Mouse (Mus musculus) intestine, embryonic 15.5 days (tissue): ENCODE results near the gene Dock6. TPM values are rescaled to one million over a fixed set of nuclear protein-coding genes. Genes with fewer than 3 reads are reported as not detected.
"Not testable (repeated sequence)": the region's sequence is repeated elsewhere in the genome, so short reads cannot be mapped to it uniquely, and the experiment has no call there.

Source experiments
- ATAC-seq: fragments of 200-750 bp; cut with Nextera tagmentation; 2 replicates; pipeline ENCODE4 v1.8.0; 2017; ENCODE audit warnings: moderate TSS enrichment, moderate library complexity
- H3K27ac ChIP-seq: fragments of 300-500 bp; sonication (generic); 2 replicates; pipeline ENCODE4 v1.5.1; 2015; ENCODE audit warnings: mild to moderate bottlenecking, inconsistent platforms
- H3K27me3 ChIP-seq: fragments of 300-500 bp; sonication (generic); replicated peaks from 2 replicates; pipeline ENCODE4 v1.6.1; 2015; ENCODE audit warnings: inconsistent platforms
- H3K36me3 ChIP-seq: fragments of 300-500 bp; sonication (generic); 2 replicates; pipeline ENCODE4 v1.6.1; 2015; ENCODE audit warnings: inconsistent platforms
- H3K4me1 ChIP-seq: fragments of 300-500 bp; sonication (generic); replicated peaks from 2 replicates; pipeline ENCODE4 v1.6.1; 2015; ENCODE audit warnings: inconsistent platforms
- H3K4me2 ChIP-seq: fragments of 300-500 bp; sonication (generic); replicated peaks from 2 replicates; pipeline ENCODE4 v1.6.1; 2015; ENCODE audit warnings: mild to moderate bottlenecking, inconsistent platforms
- H3K4me3 ChIP-seq: fragments of 300-500 bp; sonication (generic); replicated peaks from 2 replicates; pipeline ENCODE4 v1.5.1; 2015; ENCODE audit warnings: inconsistent platforms
- H3K9ac ChIP-seq: fragments of 300-500 bp; sonication (generic); 2 replicates; pipeline ENCODE4 v1.6.1; 2015; ENCODE audit warnings: inconsistent platforms
- H3K9me3 ChIP-seq: fragments of 300-500 bp; sonication (generic); 2 replicates; pipeline ENCODE4 v1.6.1; 2016; ENCODE audit warnings: inconsistent platforms
- WGBS: fragments of 180-500 bp; shearing (Covaris S2); methylation state at CpG from one replicate; pipeline ENCODE4 v1.1.7; 2015; 5-methylcytosine and 5-hydroxymethylcytosine counted together
- polyA plus RNA-seq: library from polyadenylated mRNA; unstranded; fragments of >200 nt; fragmentation: Nextera tagmentation; extraction: Ambion mirVana; gene quantifications from 2 replicates; pipeline ENCODE4 v1.2.1, GENCODE M21; 2015

Gene Dock6
- 26.9 and 30.7 TPM in 2 replicates for polyA plus RNA-seq

- ATAC-seq = peak; percentile 93
- no peaks in the 10 kb centered on the region for H3K27me3 ChIP-seq
- peak within 1 kb of the TSS; percentile 75 for H3K4me2 ChIP-seq
- H3K4me1 ChIP-seq = peaks cover 30% of the 10 kb centered on the region
- H3K9ac ChIP-seq = peak within 1 kb of the TSS; percentile 71
- no peaks in the 10 kb centered on the region for H3K9me3 ChIP-seq
- H3K4me3 ChIP-seq = peak within 1 kb of the TSS; percentile 72
- no peaks in the 10 kb centered on the region for H3K36me3 ChIP-seq
- WGBS = under 1% methylated on average over 68 of the region's 68 CpGs
- H3K27ac ChIP-seq = peak within 1 kb of the TSS; percentile 59
Observed at GRCm38 (mm10) chr9:21852128-21853091, at the start of gene Dock6. Dock6 (minus strand) TSS chr9:21852635.

GRCm38 (mm10) chr9:21901223-21901820, 48.9 kb upstream of the Dock6 start:
- Histone ChIP-seq H3K36me3 (no peaks in the 10 kb centered on the region), H3K4me3 (peak overlapping the region; percentile 39), H3K4me1 (no peaks in the 10 kb centered on the region), H3K27me3 (no peaks in the 10 kb centered on the region), H3K9me3 (no peaks in the 10 kb centered on the region), H3K27ac (no peak overlapping the region), H3K9ac (no peak overlapping the region), H3K4me2 (peak overlapping the region; percentile 64)
- WGBS = 12% methylated on average over 10 of the region's 10 CpGs
- ATAC-seq = peak; percentile 94

- H3K36me3 ChIP-seq = no peaks in the 10 kb centered on the region
- H3K4me1 ChIP-seq = no peaks in the 10 kb centered on the region
- no peaks in the 10 kb centered on the region for H3K9me3 ChIP-seq
- no peak overlapping the region for H3K9ac ChIP-seq
- 0 out of 2 replicates have a peak, but pooled peaks cover 4% of the 10 kb centered on the region for H3K27me3 ChIP-seq
- no peak overlapping the region for H3K4me3 ChIP-seq
- ATAC-seq = no peak
- 62% methylated on average over 3 of the region's 3 CpGs for WGBS
- no peak overlapping the region for H3K4me2 ChIP-seq
- no peak overlapping the region for H3K27ac ChIP-seq
Observed at GRCm38 (mm10) chr9:21889229-21889628, 36.8 kb upstream of the Dock6 start.

GRCm38 (mm10) chr9:21876601-21877000, 24.2 kb upstream of the Dock6 start:
- Histone ChIP-seq H3K9ac (no peak overlapping the region), H3K9me3 (no peaks in the 10 kb centered on the region), H3K27ac (no peak overlapping the region), H3K27me3 (no peaks in the 10 kb centered on the region), H3K4me2 (no peak overlapping the region), H3K4me3 (no peak overlapping the region), H3K4me1 (no peaks in the 10 kb centered on the region), H3K36me3 (no peaks in the 10 kb centered on the region)
- ATAC-seq = no peak
- 60% methylated on average over 3 of the region's 3 CpGs for WGBS

- 46% methylated on average over 4 of the region's 4 CpGs for WGBS
- Histone ChIP-seq H3K4me1 (no peaks in the 10 kb centered on the region), H3K4me3 (no peak overlapping the region), H3K36me3 (no peaks in the 10 kb centered on the region), H3K9ac (no peak overlapping the region), H3K27me3 (no peaks in the 10 kb centered on the region), H3K9me3 (no peaks in the 10 kb centered on the region), H3K4me2 (no peak overlapping the region), H3K27ac (no peak overlapping the region)
- ATAC-seq = no peak
Observed at GRCm38 (mm10) chr9:21872204-21872603, 19.8 kb upstream of the Dock6 start.

GRCm38 (mm10) chr9:21870879-21871524, 18.6 kb upstream of the Dock6 start:
- no peaks in the 10 kb centered on the region for H3K9me3 ChIP-seq
- H3K4me2 ChIP-seq = peak overlapping the region; percentile 53
- H3K4me1 ChIP-seq = no peaks in the 10 kb centered on the region
- H3K27ac ChIP-seq = no peak overlapping the region
- WGBS = 16% methylated on average over 20 of the region's 20 CpGs
- H3K36me3 ChIP-seq = no peaks in the 10 kb centered on the region
- no peak overlapping the region for H3K9ac ChIP-seq
- no peaks in the 10 kb centered on the region for H3K27me3 ChIP-seq
- ATAC-seq = 0 out of 2 replicates have a peak, but pooled peaks have one; percentile 71
- no peak overlapping the region for H3K4me3 ChIP-seq

- not testable (repeated sequence) for ATAC-seq, H3K9me3 ChIP-seq, H3K27ac ChIP-seq, H3K27me3 ChIP-seq, H3K4me1 ChIP-seq, H3K9ac ChIP-seq, H3K4me3 ChIP-seq, H3K4me2 ChIP-seq, H3K36me3 ChIP-seq
- 50% methylated on average over 7 of the region's 7 CpGs for WGBS
Observed at GRCm38 (mm10) chr9:21869290-21869689, 16.9 kb upstream of the Dock6 start.

GRCm38 (mm10) chr9:21867726-21868125, 15.3 kb upstream of the Dock6 start:
- H3K27me3 ChIP-seq = no peaks in the 10 kb centered on the region
- no peak for ATAC-seq
- H3K9ac ChIP-seq = no peak overlapping the region
- H3K4me1 ChIP-seq = no peaks in the 10 kb centered on the region
- no peaks in the 10 kb centered on the region for H3K9me3 ChIP-seq
- 69% methylated on average over 3 of the region's 3 CpGs for WGBS
- no peak overlapping the region for H3K27ac ChIP-seq
- no peaks in the 10 kb centered on the region for H3K36me3 ChIP-seq
- H3K4me2 ChIP-seq = no peak overlapping the region
- H3K4me3 ChIP-seq = no peak overlapping the region

GRCm38 (mm10) chr9:21866641-21867040, 14.2 kb upstream of the Dock6 start:
- no peak overlapping the region for H3K4me2 ChIP-seq
- H3K4me3 ChIP-seq = no peak overlapping the region
- H3K4me1 ChIP-seq = no peaks in the 10 kb centered on the region
- no peak for ATAC-seq
- WGBS = 68% methylated on average over 2 of the region's 2 CpGs
- no peaks in the 10 kb centered on the region for H3K27me3 ChIP-seq
- H3K9ac ChIP-seq = no peak overlapping the region
- H3K27ac ChIP-seq = no peak overlapping the region
- H3K9me3 ChIP-seq = no peaks in the 10 kb centered on the region
- no peaks in the 10 kb centered on the region for H3K36me3 ChIP-seq

GRCm38 (mm10) chr9:21865673-21866398, 13.4 kb upstream of the Dock6 start:
- no peaks in the 10 kb centered on the region for H3K4me1 ChIP-seq
- no peaks in the 10 kb centered on the region for H3K36me3 ChIP-seq
- no peaks in the 10 kb centered on the region for H3K27me3 ChIP-seq
- 67% methylated on average over 5 of the region's 5 CpGs for WGBS
- no peak overlapping the region for H3K4me3 ChIP-seq
- no peak for ATAC-seq
- no peak overlapping the region for H3K27ac ChIP-seq
- H3K9me3 ChIP-seq = no peaks in the 10 kb centered on the region
- H3K4me2 ChIP-seq = no peak overlapping the region
- no peak overlapping the region for H3K9ac ChIP-seq

- WGBS = 67% methylated on average over 1 of the region's 1 CpGs
- no peaks in the 10 kb centered on the region for H3K27me3 ChIP-seq
- H3K9ac ChIP-seq = no peak overlapping the region
- no peak overlapping the region for H3K27ac ChIP-seq
- no peaks in the 10 kb centered on the region for H3K36me3 ChIP-seq
- no peak for ATAC-seq
- no peak overlapping the region for H3K4me2 ChIP-seq
- no peaks in the 10 kb centered on the region for H3K4me1 ChIP-seq
- H3K9me3 ChIP-seq = no peaks in the 10 kb centered on the region
- H3K4me3 ChIP-seq = no peak overlapping the region
Observed at GRCm38 (mm10) chr9:21862181-21862580, 9.7 kb upstream of the Dock6 start.

- H3K36me3 ChIP-seq, H3K27me3 ChIP-seq, H3K4me2 ChIP-seq, ATAC-seq, H3K4me1 ChIP-seq, H3K9ac ChIP-seq, H3K9me3 ChIP-seq, H3K4me3 ChIP-seq, H3K27ac ChIP-seq: not testable (repeated sequence)
- 49% methylated on average over 6 of the region's 6 CpGs for WGBS
Observed at GRCm38 (mm10) chr9:21860349-21860748, 7.9 kb upstream of the Dock6 start.
